Mouse (Mus musculus) CH12.LX (cell line): ENCODE results near the gene Anpep. TPM values are rescaled to one million over a fixed set of nuclear protein-coding genes. Genes with fewer than 3 reads are reported as not detected.

Experiments used
- DNase-seq: peaks from one replicate; pipeline ENCODE4 v3.0.0-alpha.2; 2013; ENCODE audit errors: extremely low read depth
- H3K27ac ChIP-seq: 2 replicates; pipeline ENCODE4 v1.5.1; 2012; ENCODE audit warnings: low read depth, mild to moderate bottlenecking, control low read depth, moderate library complexity; ENCODE audit not compliant: insufficient read depth
- H3K27me3 ChIP-seq: replicated peaks from 2 replicates; pipeline ENCODE3; 2012; ENCODE audit warnings: inconsistent platforms
- H3K36me3 ChIP-seq, 2 experiments: replicated peaks in 1 of 2; 2 replicates each; pipeline versions ENCODE3 to v1.6.1; 2012; ENCODE audit warnings: inconsistent platforms in 1 of 2, low read length in 1 of 2, mild to moderate bottlenecking in 1 of 2, mixed read lengths in 1 of 2, moderate library complexity in 1 of 2; ENCODE audit not compliant: control insufficient read depth in 1 of 2, insufficient read depth in 1 of 2
- H3K4me1 ChIP-seq, 2 experiments: 2 replicates each; pipeline ENCODE4 v1.6.1; 2012; ENCODE audit warnings: inconsistent platforms in 1 of 2, moderate library complexity in 1 of 2; ENCODE audit not compliant: insufficient read depth in 2 of 2, control insufficient read depth in 1 of 2
- H3K4me2 ChIP-seq: 2 replicates; pipeline ENCODE4 v1.6.1; 2012; ENCODE audit warnings: low read depth, mild to moderate bottlenecking, control low read depth; ENCODE audit not compliant: poor library complexity, insufficient read depth, severe bottlenecking
- H3K4me3 ChIP-seq, 3 experiments: fragments of 150-350 bp in 1 of 3; sonication (generic) in 1 of 3; replicated peaks in 1 of 3; 2 replicates each; pipeline versions ENCODE3 to v1.5.1; 2011 to 2012; ENCODE audit warnings: low read depth in 2 of 3, low read length in 2 of 3, mild to moderate bottlenecking in 2 of 3, moderate library complexity in 2 of 3, control low read depth in 1 of 3, improper control_type of control experiment in 1 of 3, inconsistent platforms in 1 of 3, mixed read lengths in 1 of 3; ENCODE audit not compliant: poor library complexity in 1 of 3
- H3K79me2 ChIP-seq: replicated peaks from 2 replicates; pipeline ENCODE4 v1.6.1; 2012; ENCODE audit warnings: mild to moderate bottlenecking, moderate library complexity; ENCODE audit not compliant: control insufficient read depth, poor library complexity, insufficient read depth, severe bottlenecking; ENCODE audit errors: extremely low read depth
- H3K9ac ChIP-seq: 2 replicates; pipeline ENCODE4 v1.6.1; 2012; ENCODE audit warnings: low read depth, mild to moderate bottlenecking, control low read depth, moderate library complexity; ENCODE audit not compliant: insufficient read depth
- H3K9me3 ChIP-seq: replicated peaks from 2 replicates; pipeline ENCODE3; 2012; ENCODE audit warnings: low read length, inconsistent platforms, mixed read lengths
- BHLHE40 ChIP-seq: IDR thresholded peaks from 2 replicates; pipeline ENCODE4 v1.6.1; 2011; ENCODE audit warnings: mild to moderate bottlenecking, low read depth, low read length, improper control_type of control experiment
- CHD2 ChIP-seq: IDR thresholded peaks from 2 replicates; pipeline ENCODE4 v1.6.1; 2011; ENCODE audit warnings: low read length, improper control_type of control experiment
- E2F4 ChIP-seq: IDR thresholded peaks from 2 replicates; pipeline ENCODE4 v1.6.1; 2011; ENCODE audit warnings: low read depth, low read length, improper control_type of control experiment; ENCODE audit not compliant: insufficient replicate concordance
- ELF1 ChIP-seq: IDR thresholded peaks from 2 replicates; pipeline ENCODE4 v1.6.1; 2014; ENCODE audit warnings: low read depth, mild to moderate bottlenecking, inconsistent platforms, low read length, improper control_type of control experiment
- ETS1 ChIP-seq: conservative IDR thresholded peaks from 2 replicates; pipeline ENCODE4 v1.6.1; 2012; ENCODE audit warnings: low read depth, mild to moderate bottlenecking, inconsistent platforms, low read length, improper control_type of control experiment, moderate library complexity
- HCFC1 ChIP-seq: IDR thresholded peaks from 2 replicates; pipeline ENCODE4 v1.6.1; 2012; ENCODE audit warnings: low read depth, mild to moderate bottlenecking, inconsistent platforms, low read length, improper control_type of control experiment
- IRF4 ChIP-seq: IDR thresholded peaks from 2 replicates; pipeline ENCODE4 v1.6.1; 2014; ENCODE audit warnings: low read depth, mild to moderate bottlenecking, inconsistent platforms, low read length, improper control_type of control experiment
- JUN ChIP-seq: IDR thresholded peaks from 2 replicates; pipeline ENCODE4 v1.6.1; 2011; ENCODE audit warnings: low read depth, mild to moderate bottlenecking, low read length, improper control_type of control experiment, moderate library complexity; ENCODE audit not compliant: insufficient read depth
- MAFK ChIP-seq: IDR thresholded peaks from 2 replicates; pipeline ENCODE4 v1.6.1; 2011; ENCODE audit warnings: low read length, improper control_type of control experiment; ENCODE audit not compliant: insufficient replicate concordance
- MAX ChIP-seq: IDR thresholded peaks from 2 replicates; pipeline ENCODE4 v1.6.1; 2011; ENCODE audit warnings: low read length, improper control_type of control experiment
- MAZ ChIP-seq: IDR thresholded peaks from 2 replicates; pipeline ENCODE4 v1.6.1; 2012; ENCODE audit warnings: low read depth, mild to moderate bottlenecking, inconsistent platforms, low read length, improper control_type of control experiment, moderate library complexity
- MEF2A ChIP-seq: IDR thresholded peaks from 2 replicates; pipeline ENCODE4 v1.6.1; 2014; ENCODE audit warnings: low read depth, mild to moderate bottlenecking, inconsistent platforms, low read length, improper control_type of control experiment, borderline replicate concordance
- MYC ChIP-seq: IDR thresholded peaks from 2 replicates; pipeline ENCODE4 v1.6.1; 2011; ENCODE audit warnings: low read depth, mild to moderate bottlenecking, improper control_type of control experiment, low read length
- POLR2A ChIP-seq: IDR thresholded peaks from 2 replicates; pipeline ENCODE4 v1.6.1; 2011; ENCODE audit warnings: low read depth, mild to moderate bottlenecking, improper control_type of control experiment, low read length
- POLR2AphosphoS2 ChIP-seq: IDR thresholded peaks from 2 replicates; pipeline ENCODE4 v1.6.1; 2011; ENCODE audit warnings: low read depth, low read length, improper control_type of control experiment
- RAD21 ChIP-seq: IDR thresholded peaks from 2 replicates; pipeline ENCODE4 v1.6.1; 2011; ENCODE audit warnings: low read depth, mild to moderate bottlenecking, low read length, improper control_type of control experiment, moderate library complexity
- SMC3 ChIP-seq: IDR thresholded peaks from 2 replicates; pipeline ENCODE4 v1.6.1; 2011; ENCODE audit warnings: low read depth, low read length, improper control_type of control experiment
- TBP ChIP-seq: conservative IDR thresholded peaks from 2 replicates; pipeline ENCODE4 v1.6.1; 2011; ENCODE audit warnings: low read depth, low read length, improper control_type of control experiment
- USF1 ChIP-seq: IDR thresholded peaks from 2 replicates; pipeline ENCODE4 v1.6.1; 2014; ENCODE audit warnings: low read depth, mild to moderate bottlenecking, inconsistent platforms, low read length, improper control_type of control experiment
- USF2 ChIP-seq: conservative IDR thresholded peaks from 2 replicates; pipeline ENCODE4 v1.6.1; 2011; ENCODE audit warnings: low read depth, low read length, improper control_type of control experiment
- ZMIZ1 ChIP-seq: IDR thresholded peaks from 2 replicates; pipeline ENCODE4 v1.6.1; 2012; ENCODE audit warnings: low read depth, mild to moderate bottlenecking, inconsistent platforms, low read length, improper control_type of control experiment
- ZNF384 ChIP-seq: IDR thresholded peaks from 2 replicates; pipeline ENCODE4 v1.6.1; 2012; ENCODE audit warnings: low read depth, low read length, improper control_type of control experiment, inconsistent platforms
- dilution Hi-C: fragments of 300-500 bp; cut with MboI; formaldehyde crosslinking; loops from 2 replicates; pipeline ENCODE4 v1.14.3; 2020; ENCODE audit warnings: low sequenced_read_pairs; ENCODE audit not compliant: extremely low pct_unique_long_range_greater_than_20kb, extremely low pct_ligation_motif_present
- in situ Hi-C: fragments of 300-500 bp; cut with MboI; formaldehyde crosslinking; loops from 3 replicates; pipeline ENCODE4 v1.14.3; 2019; ENCODE audit warnings: low sequenced_read_pairs, low pct_ligation_motif_present, low pct_unique_long_range_greater_than_20kb, mixed read lengths
- polyA plus RNA-seq: library from polyadenylated mRNA; unstranded; fragments of >175 nt; gene quantifications from 2 replicates; pipeline ENCODE4 v1.2.1, GENCODE M21; 2012; ENCODE audit warnings: low read depth; ENCODE audit not compliant: insufficient read length
- total RNA-seq, 2 experiments: library from RNA; depleted of rRNA; stranded (reverse); fragments of 300-350 nt in 1 of 2; fragments of >200 nt in 1 of 2; gene quantifications; 2 replicates each; pipeline ENCODE4 v1.2.3; 2012 to 2014

Anpep gene
- total and polyA plus RNA-seq, 3 experiments, result 0.25 to 0.60 TPM; not detected in 1

- no peaks in the 10 kb centered on the region for H3K36me3 ChIP-seq
- H3K79me2 ChIP-seq, result no peaks in the 10 kb centered on the region
- no peaks in the 10 kb centered on the region for H3K4me1 ChIP-seq
- no peak for TF ChIP-seq HCFC1
- TF ChIP-seq ZMIZ1, result no peak
- TF ChIP-seq MEF2A, result no peak
- TF ChIP-seq ELF1, result no peak
- no peak for TF ChIP-seq ETS1
- dilution Hi-C loops (no loop called here), in situ Hi-C loops (no loop called here)
- H3K4me2 ChIP-seq, result no peak overlapping the region
- no peak for DNase-seq
- no peak overlapping the region for H3K27ac ChIP-seq
- no peaks in the 10 kb centered on the region for H3K9me3 ChIP-seq
- peaks cover 7% of the 10 kb centered on the region for H3K27me3 ChIP-seq
- no peak overlapping the region for H3K9ac ChIP-seq
- no peak overlapping the region for H3K4me3 ChIP-seq
Measured at GRCm38 (mm10) chr7:79803887-79804286, 57.0 kb downstream of the Anpep start.

GRCm38 (mm10) chr7:79802037-79802436 is 58.8 kb downstream of the Anpep start:
- dilution Hi-C loops, result no loop called here
- Histone ChIP-seq H3K4me2 (no peak overlapping the region), H3K27me3 (peaks cover 5% of the 10 kb centered on the region)

GRCm38 (mm10) chr7:79801391-79801790 is 59.5 kb downstream of the Anpep start:
- TF ChIP-seq E2F4 (no peak), CHD2 (no peak), MAZ (no peak), ETS1 (no peak), ZMIZ1 (no peak), USF1 (no peak), JUN (no peak), IRF4 (no peak), USF2 (no peak), TBP (no peak), POLR2A (no peak), POLR2AphosphoS2 (no peak), MAFK (no peak), ZNF384 (no peak), RAD21 (no peak)
- peaks cover 5% of the 10 kb centered on the region for H3K27me3 ChIP-seq
- H3K36me3 ChIP-seq, result no peaks in the 10 kb centered on the region
- H3K9ac ChIP-seq, result no peak overlapping the region
- in situ Hi-C loops (no loop called here), dilution Hi-C loops (no loop called here)
- no peak overlapping the region for H3K4me2 ChIP-seq
- H3K4me1 ChIP-seq, result peaks cover 5 to 8% of the 10 kb centered on the region in 2 experiments; a peak in 3 of 4 replicates
- no peaks in the 10 kb centered on the region for H3K9me3 ChIP-seq
- no peaks in the 10 kb centered on the region for H3K79me2 ChIP-seq
- H3K27ac ChIP-seq, result no peak overlapping the region
- H3K4me3 ChIP-seq, result no peak overlapping the region
- no peak for DNase-seq

More at GRCm38 (mm10) chr7:79802037-79802436, 58.8 kb downstream of the Anpep start:
- Histone ChIP-seq H3K9me3 (no peaks in the 10 kb centered on the region), H3K27ac (no peak overlapping the region), H3K9ac (no peak overlapping the region), H3K79me2 (no peaks in the 10 kb centered on the region), H3K36me3 (no peaks in the 10 kb centered on the region), H3K4me3 (no peak overlapping the region), H3K4me1 (peaks cover 2 to 4% of the 10 kb centered on the region in 2 experiments; a peak in 1 of 4 replicates)
- in situ Hi-C loops, result no loop called here
- TF ChIP-seq E2F4, result no peak
- no peak for TF ChIP-seq MAX
- no peak for TF ChIP-seq BHLHE40
- TF ChIP-seq MYC, result no peak
- TF ChIP-seq SMC3, result no peak
- DNase-seq, result no peak
